Mouse (Mus musculus): ENCODE results near the gene Rassf6. TPM values are rescaled to one million over a fixed set of nuclear protein-coding genes. Genes with fewer than 3 reads are reported as not detected.
"Not testable (repeated sequence)": the region's sequence is repeated elsewhere in the genome, so short reads cannot be mapped to it uniquely, and the experiment has no call there.

The Rassf6 gene
- polyA plus RNA-seq, 1 experiment from 2014 or later = 0.40 TPM

DNA sequence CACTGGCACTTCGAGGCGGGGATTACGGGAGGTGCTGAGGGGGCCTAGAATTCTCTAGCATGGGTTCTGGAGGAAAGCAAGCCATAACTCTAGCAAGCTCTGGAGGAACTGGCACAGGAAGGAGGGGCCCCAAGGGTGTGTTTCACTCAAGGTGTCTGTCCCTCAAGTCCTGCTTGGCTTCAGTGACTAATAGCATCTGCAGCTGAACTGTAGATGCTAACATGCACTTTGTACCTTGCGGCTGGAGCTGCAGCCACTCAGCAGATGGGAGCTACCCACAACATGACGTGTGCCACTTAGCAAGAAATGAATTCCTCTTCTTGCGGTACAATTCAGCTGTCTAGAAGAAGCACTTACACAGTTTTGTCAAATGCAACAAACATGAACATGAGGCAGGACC, 18.7 kb downstream of the Rassf6 start:
- H3K4me2 ChIP-seq (replicated peaks) = no peak overlapping the region
- no peak overlapping the region for H3K27ac ChIP-seq
- no peak overlapping the region for H3K9ac ChIP-seq (replicated peaks)
- H3K4me1 ChIP-seq (replicated peaks) = no peaks in the 10 kb centered on the region
- H3K27me3 ChIP-seq = no peaks in the 10 kb centered on the region
- no peak overlapping the region for H3K4me3 ChIP-seq (replicated peaks)
- WGBS = 93% methylated on average over 6 of the region's 6 CpGs
- no peaks in the 10 kb centered on the region for H3K9me3 ChIP-seq
- H3K36me3 ChIP-seq = no peaks in the 10 kb centered on the region
- no peak for ATAC-seq

DNA sequence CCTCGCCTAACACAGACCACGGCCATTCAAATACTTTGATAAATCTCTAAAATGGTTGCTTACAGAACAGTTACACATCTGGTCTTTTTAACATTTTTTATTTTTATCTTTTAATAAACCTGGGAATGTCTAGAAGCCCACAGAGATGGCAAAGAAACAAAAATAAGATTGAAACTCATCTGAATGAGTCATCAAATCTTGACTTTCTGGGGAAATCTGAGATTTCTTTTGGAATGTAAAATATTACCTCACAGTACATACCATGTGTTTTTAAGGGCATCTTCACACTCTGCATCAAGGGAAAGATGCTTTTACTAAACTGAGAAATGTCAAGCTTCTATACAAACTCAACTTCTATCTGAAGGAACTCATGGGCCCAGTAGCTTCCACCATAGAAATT, 19.1 kb downstream of the Rassf6 start:
- 90% methylated on average over 2 of the region's 2 CpGs for WGBS
- Histone ChIP-seq H3K27me3 (no peaks in the 10 kb centered on the region), H3K9me3 (no peaks in the 10 kb centered on the region), H3K4me1 (replicated peaks) (no peaks in the 10 kb centered on the region), H3K27ac (no peak overlapping the region), H3K4me3 (replicated peaks) (no peak overlapping the region), H3K4me2 (replicated peaks) (no peak overlapping the region), H3K36me3 (no peaks in the 10 kb centered on the region), H3K9ac (replicated peaks) (no peak overlapping the region)
- ATAC-seq = no peak

DNA sequence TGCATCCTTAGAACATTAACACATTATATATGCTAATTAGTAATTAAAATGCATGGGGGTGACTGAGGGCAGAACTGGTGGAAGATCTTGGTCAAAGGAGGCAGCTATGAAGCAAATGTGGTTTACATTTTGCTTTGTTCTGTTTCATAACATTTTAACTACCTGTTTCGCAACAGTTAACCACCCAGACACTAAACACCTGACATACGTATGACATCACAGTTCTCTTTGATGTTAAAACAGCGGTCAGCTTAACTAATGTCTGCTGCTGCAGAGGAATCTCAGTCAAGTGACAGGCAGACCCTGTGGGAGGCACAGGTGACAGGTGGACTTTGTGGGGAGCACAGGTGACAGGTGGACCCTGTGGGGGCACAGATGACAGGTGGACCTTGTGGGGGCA, 22.6 kb downstream of the Rassf6 start:
- H3K4me3 ChIP-seq (replicated peaks) = no peak overlapping the region
- no peaks in the 10 kb centered on the region for H3K4me1 ChIP-seq (replicated peaks)
- WGBS = 93% methylated on average over 3 of the region's 3 CpGs
- no peaks in the 10 kb centered on the region for H3K9me3 ChIP-seq
- no peak overlapping the region for H3K9ac ChIP-seq (replicated peaks)
- H3K4me2 ChIP-seq (replicated peaks) = no peak overlapping the region
- no peak overlapping the region for H3K27ac ChIP-seq
- H3K36me3 ChIP-seq = no peaks in the 10 kb centered on the region
- ATAC-seq = no peak
- no peaks in the 10 kb centered on the region for H3K27me3 ChIP-seq

DNA sequence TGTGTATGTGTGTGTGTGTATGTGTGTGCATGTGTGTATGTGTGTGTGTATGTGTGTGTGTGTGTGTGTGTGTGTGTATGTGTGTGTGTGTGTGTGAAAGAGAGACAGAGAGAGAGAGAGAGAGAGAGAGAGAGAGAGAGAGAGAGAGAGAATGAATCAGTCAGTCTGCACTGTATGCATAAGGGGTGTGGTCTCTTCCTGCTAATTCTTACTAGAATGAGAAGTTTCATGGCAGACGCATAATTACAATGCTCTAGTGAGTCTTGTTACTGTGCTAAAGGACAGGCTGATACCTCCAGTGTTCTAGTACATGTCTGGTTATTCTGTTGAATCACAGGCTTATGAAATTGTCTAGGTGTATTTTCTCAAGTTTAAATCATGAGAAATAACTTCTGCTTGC, 27.7 kb downstream of the Rassf6 start:
- H3K36me3 ChIP-seq; H3K9me3 ChIP-seq; H3K4me3 ChIP-seq (replicated peaks); H3K4me2 ChIP-seq (replicated peaks); ATAC-seq; H3K9ac ChIP-seq (replicated peaks); H3K27ac ChIP-seq; H3K27me3 ChIP-seq; H3K4me1 ChIP-seq (replicated peaks): not testable (repeated sequence)
- 92% methylated on average over 1 of the region's 1 CpGs for WGBS

DNA sequence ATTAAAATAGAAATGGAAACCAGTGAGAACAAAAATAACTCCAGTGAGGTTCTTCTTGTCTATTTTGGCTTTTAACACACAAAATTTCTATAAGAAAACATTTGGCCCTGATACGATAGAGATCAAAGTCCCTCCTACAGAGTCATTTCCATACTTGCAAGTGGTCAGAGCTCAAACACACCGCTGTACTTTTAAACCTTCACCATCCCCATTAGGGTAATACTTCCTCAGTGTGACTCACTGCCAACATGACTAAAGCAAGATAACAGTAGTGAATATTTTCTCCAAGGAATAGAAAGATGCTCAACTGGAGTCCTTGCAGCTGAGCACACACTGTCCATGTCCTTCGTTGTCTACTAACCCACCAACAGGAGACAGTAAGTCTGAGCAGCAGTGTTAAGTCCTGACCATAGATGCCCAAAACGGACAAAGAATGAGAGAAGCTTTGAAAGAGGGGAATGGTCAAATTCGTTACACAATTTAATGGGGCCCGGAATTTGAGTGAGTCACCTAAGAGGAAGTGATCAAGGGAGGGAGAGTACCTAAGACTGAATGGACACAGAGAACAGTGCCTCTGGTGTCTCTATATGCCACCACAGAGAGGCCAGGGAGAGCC, 28.4 kb downstream of the Rassf6 start:
- no peak overlapping the region for H3K9ac ChIP-seq (replicated peaks)
- no peaks in the 10 kb centered on the region for H3K27me3 ChIP-seq
- no peaks in the 10 kb centered on the region for H3K9me3 ChIP-seq
- H3K36me3 ChIP-seq = no peaks in the 10 kb centered on the region
- no peak overlapping the region for H3K27ac ChIP-seq
- no peak for ATAC-seq
- H3K4me2 ChIP-seq (replicated peaks) = no peak overlapping the region
- H3K4me3 ChIP-seq (replicated peaks) = no peak overlapping the region
- WGBS = 84% methylated on average over 6 of the region's 6 CpGs
- H3K4me1 ChIP-seq (replicated peaks) = no peaks in the 10 kb centered on the region

DNA sequence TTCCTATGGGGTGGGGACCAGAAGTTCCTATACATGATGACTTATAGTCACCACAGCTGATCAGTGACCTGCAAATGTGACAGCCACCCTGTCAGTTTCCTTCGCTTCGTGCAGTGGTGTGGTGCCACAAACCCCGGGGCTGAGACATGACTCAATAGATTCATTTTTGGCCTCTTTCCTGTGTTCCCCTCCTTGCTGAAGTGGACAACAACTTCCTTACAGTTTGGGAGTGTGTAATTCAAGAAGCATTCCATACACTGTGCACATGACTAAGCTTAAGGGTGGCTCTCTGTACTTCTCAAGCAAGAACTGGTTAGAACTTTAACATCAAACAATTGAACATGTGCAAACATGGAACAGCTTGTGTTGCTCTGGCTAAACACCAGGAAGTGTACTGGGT, 29.1 kb downstream of the Rassf6 start:
- ATAC-seq = no peak
- no peaks in the 10 kb centered on the region for H3K9me3 ChIP-seq
- no peak overlapping the region for H3K27ac ChIP-seq
- H3K27me3 ChIP-seq = no peaks in the 10 kb centered on the region
- no peak overlapping the region for H3K9ac ChIP-seq (replicated peaks)
- H3K4me1 ChIP-seq (replicated peaks) = no peaks in the 10 kb centered on the region
- H3K4me3 ChIP-seq (replicated peaks) = no peak overlapping the region
- no peaks in the 10 kb centered on the region for H3K36me3 ChIP-seq
- WGBS = 89% methylated on average over 3 of the region's 3 CpGs
- no peak overlapping the region for H3K4me2 ChIP-seq (replicated peaks)

DNA sequence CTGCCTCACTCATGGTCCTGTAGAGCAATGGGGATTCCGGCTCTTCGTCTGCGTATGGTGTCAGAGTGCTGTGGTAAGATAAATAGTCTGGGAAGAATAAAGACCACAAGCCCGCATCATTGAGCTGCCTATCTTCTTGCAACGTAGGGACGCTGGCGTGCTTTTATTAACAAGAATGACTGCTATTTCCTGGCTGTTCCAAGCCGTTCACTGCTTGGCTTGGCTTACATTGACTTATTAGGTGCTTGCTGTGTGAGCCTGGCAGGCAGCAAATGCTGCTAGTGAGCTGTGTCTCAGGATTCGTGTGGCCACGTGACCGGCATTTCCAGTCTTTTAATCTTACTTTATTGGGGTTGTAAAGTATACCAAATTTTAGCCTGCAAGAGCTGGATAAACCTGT, 31.6 kb downstream of the Rassf6 start:
- H3K27me3 ChIP-seq = no peaks in the 10 kb centered on the region
- no peaks in the 10 kb centered on the region for H3K4me1 ChIP-seq (replicated peaks)
- 83% methylated on average over 11 of the region's 11 CpGs for WGBS
- H3K4me3 ChIP-seq (replicated peaks) = no peak overlapping the region
- no peak overlapping the region for H3K9ac ChIP-seq (replicated peaks)
- H3K36me3 ChIP-seq = no peaks in the 10 kb centered on the region
- H3K4me2 ChIP-seq (replicated peaks) = no peak overlapping the region
- ATAC-seq = no peak
- H3K27ac ChIP-seq = no peak overlapping the region
- no peaks in the 10 kb centered on the region for H3K9me3 ChIP-seq

DNA sequence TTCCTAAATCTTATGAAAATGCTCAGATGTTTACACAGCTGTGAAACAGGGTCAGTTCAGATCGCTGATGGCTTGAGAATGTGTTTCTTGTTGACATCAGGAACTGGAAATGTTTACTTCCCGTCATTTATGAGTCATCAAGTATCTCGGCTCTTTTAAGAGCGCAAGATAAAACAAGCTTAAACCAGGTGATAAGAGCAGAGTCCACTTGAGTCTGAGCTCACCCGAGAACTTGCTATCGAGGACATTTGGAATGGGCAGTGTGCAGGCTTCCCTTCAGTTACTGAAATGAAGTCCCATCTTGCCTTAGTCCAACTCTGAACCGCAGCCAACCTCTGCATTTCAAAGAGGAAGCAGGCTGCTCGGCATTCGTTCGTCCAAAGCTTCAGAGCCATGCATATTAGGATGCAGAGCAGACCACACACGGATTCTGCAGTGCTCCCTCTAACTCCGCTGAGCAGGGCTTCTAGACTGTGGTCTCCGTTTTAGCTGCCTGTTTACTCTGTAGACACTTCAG, 37.0 kb downstream of the Rassf6 start:
- no peaks in the 10 kb centered on the region for H3K27me3 ChIP-seq
- 65% methylated on average over 13 of the region's 13 CpGs for WGBS
- H3K4me3 ChIP-seq (replicated peaks) = no peak overlapping the region
- no peak overlapping the region for H3K4me2 ChIP-seq (replicated peaks)
- H3K4me1 ChIP-seq (replicated peaks) = no peaks in the 10 kb centered on the region
- no peak overlapping the region for H3K27ac ChIP-seq
- H3K9me3 ChIP-seq = no peaks in the 10 kb centered on the region
- no peaks in the 10 kb centered on the region for H3K36me3 ChIP-seq
- H3K9ac ChIP-seq (replicated peaks) = no peak overlapping the region
- ATAC-seq = no peak

DNA sequence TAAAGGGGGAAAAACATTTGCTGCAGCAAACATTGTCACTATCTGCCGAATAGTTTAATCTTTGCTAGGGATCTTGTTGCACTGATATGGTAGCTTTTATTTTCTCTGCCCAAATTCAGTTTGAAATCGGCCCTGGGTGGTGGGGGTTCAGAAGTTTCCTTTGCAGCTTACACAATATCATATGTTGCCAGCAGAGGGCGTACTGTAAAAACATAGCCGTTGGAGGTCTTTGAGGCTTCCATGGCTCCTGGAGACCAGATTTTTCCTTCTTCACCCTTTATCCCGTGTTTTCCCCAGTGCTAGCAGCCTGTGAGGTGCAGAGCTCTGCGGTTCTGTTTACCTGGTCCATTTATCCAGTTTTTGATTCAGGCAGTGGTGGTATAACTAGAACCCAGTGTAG, 39.0 kb downstream of the Rassf6 start:
- Histone ChIP-seq H3K4me1 (replicated peaks) (no peaks in the 10 kb centered on the region), H3K4me2 (replicated peaks) (no peak overlapping the region), H3K27ac (no peak overlapping the region), H3K9me3 (no peaks in the 10 kb centered on the region), H3K4me3 (replicated peaks) (no peak overlapping the region), H3K9ac (replicated peaks) (no peak overlapping the region), H3K27me3 (no peaks in the 10 kb centered on the region), H3K36me3 (no peaks in the 10 kb centered on the region)
- no peak for ATAC-seq
- 24% methylated on average over 6 of the region's 6 CpGs for WGBS

DNA sequence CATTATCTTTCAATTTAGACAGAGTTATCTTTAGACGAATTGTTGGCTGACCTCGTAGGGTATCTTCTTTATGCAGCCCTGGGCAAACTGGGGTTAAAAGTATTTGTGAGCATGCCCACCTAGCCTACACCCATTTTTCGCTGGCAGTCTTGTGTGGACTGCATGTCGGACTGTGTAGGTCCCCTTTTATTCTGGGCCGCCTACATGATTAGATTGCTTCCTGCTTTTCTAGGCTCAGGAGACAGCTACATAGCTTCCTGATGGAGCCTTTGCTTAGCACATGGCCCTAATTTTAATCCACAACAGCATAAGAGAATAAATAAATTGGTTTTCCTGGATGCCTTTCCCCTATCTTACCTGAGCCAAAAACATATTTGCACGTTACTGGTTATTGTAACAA, 44.3 kb downstream of the Rassf6 start:
- Histone ChIP-seq H3K27me3 (no peaks in the 10 kb centered on the region), H3K36me3 (no peaks in the 10 kb centered on the region), H3K27ac (no peak overlapping the region), H3K9ac (replicated peaks) (no peak overlapping the region), H3K9me3 (no peaks in the 10 kb centered on the region), H3K4me2 (replicated peaks) (no peak overlapping the region), H3K4me1 (replicated peaks) (no peaks in the 10 kb centered on the region), H3K4me3 (replicated peaks) (no peak overlapping the region)
- no peak for ATAC-seq
- 90% methylated on average over 6 of the region's 6 CpGs for WGBS

DNA sequence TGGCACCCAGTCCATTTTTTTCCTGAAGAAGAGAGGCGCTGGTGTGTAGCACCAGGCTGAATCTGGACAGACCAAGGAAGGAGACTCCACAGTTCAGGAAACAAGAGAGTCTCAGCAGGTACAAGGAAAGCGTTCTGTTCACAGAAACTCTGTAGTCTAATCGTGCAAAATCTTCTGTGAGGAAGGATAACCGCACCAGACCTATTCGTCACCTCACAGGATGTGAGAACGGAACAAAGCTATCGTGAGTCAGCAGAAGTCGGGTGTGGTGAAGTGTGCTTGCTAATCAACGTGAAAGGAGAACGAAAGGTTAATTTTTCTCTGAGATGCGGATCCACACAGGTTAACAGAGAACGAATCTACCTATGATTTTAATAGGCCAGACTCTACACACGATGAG, 45.5 kb downstream of the Rassf6 start:
- Histone ChIP-seq H3K4me1 (replicated peaks) (no peaks in the 10 kb centered on the region), H3K27me3 (no peaks in the 10 kb centered on the region), H3K9me3 (no peaks in the 10 kb centered on the region), H3K4me2 (replicated peaks) (no peak overlapping the region), H3K9ac (replicated peaks) (no peak overlapping the region), H3K4me3 (replicated peaks) (no peak overlapping the region), H3K36me3 (no peaks in the 10 kb centered on the region), H3K27ac (no peak overlapping the region)
- WGBS = 92% methylated on average over 13 of the region's 13 CpGs
- ATAC-seq = no peak

DNA sequence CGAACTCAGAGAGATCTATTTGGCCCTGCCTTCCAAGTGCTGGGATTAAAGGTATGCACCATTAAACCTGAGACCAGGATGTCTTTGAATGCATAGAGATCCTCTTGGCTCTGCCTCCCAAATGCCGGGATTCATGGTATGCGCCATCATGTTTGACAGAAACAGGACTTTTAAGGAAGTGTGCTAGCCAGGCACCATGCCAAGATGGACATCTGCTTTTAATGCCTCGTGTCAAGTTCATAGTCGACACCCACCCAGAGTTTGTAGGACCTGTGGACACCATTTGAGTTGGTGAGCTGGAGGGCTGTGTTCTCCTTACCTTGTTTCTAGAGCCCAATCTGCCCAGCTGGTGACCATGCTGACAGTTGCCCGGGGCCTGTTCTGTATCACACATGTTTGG, 48.5 kb downstream of the Rassf6 start:
- no peak overlapping the region for H3K9ac ChIP-seq (replicated peaks)
- 0 out of 2 replicates have a peak, but pooled peaks cover 2% of the 10 kb centered on the region for H3K4me1 ChIP-seq (replicated peaks)
- peaks cover 5% of the 10 kb centered on the region; the same call in 1 of the 2 replicates for H3K27me3 ChIP-seq
- no peaks in the 10 kb centered on the region for H3K9me3 ChIP-seq
- H3K4me2 ChIP-seq (replicated peaks) = no peak overlapping the region
- no peak for ATAC-seq
- no peaks in the 10 kb centered on the region for H3K36me3 ChIP-seq
- WGBS = 90% methylated on average over 6 of the region's 6 CpGs
- no peak overlapping the region for H3K27ac ChIP-seq
- no peak overlapping the region for H3K4me3 ChIP-seq (replicated peaks)

DNA sequence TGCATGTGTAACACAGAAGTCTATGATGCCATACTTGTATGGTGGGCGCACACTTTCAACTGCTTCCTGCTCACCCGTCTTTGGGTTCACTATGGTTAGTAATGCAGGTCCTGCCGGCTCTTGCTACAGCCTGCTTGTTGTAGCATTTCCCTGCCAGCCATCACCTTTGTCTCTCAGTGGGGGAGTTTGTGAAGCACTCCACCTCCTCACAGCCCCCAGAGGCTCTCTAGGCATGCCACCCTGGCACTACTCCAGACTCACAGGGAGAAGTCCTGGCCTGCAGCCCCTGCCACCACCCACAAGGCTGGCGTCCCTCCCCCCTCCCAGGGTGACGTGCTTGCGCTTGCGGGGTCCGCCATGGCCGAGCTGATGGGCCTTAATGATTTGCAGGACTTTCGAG, 49.8 kb downstream of the Rassf6 start:
- 88% methylated on average over 10 of the region's 10 CpGs for WGBS
- H3K4me2 ChIP-seq (replicated peaks) = no peak overlapping the region
- H3K27me3 ChIP-seq = peaks cover 5% of the 10 kb centered on the region; the same call in 1 of the 2 replicates
- H3K27ac ChIP-seq = no peak overlapping the region
- H3K4me1 ChIP-seq (replicated peaks) = 0 out of 2 replicates have a peak, but pooled peaks cover 2% of the 10 kb centered on the region
- H3K9ac ChIP-seq (replicated peaks) = no peak overlapping the region
- H3K36me3 ChIP-seq = no peaks in the 10 kb centered on the region
- H3K4me3 ChIP-seq (replicated peaks) = no peak overlapping the region
- ATAC-seq = no peak
- H3K9me3 ChIP-seq = no peaks in the 10 kb centered on the region

Measured in midbrain, embryonic 13.5 days (tissue).